Mouse (Mus musculus) lung, adult 2 months (tissue): ENCODE results near the gene Plppr2. TPM values are rescaled to one million over a fixed set of nuclear protein-coding genes. Genes with fewer than 3 reads are reported as not detected.
A peak's percentile ranks its signal among the peaks of the same experiment; 100 is the strongest.

Experiments
- DNase-seq: peaks from one replicate; pipeline ENCODE4 v3.0.0; 2022
- H3K4me1 ChIP-seq: fragments of 200-500 bp; 2 replicates; pipeline ENCODE4 v1.6.1; 2011; ENCODE audit warnings: low read length; ENCODE audit not compliant: control insufficient read depth, insufficient read depth
- H3K4me3 ChIP-seq: fragments of 200-500 bp; replicated peaks from 2 replicates; pipeline ENCODE3; 2011; ENCODE audit warnings: low read depth, mild to moderate bottlenecking, control low read depth, low read length; ENCODE audit errors: extremely low read depth
- CTCF ChIP-seq: fragments of 200-500 bp; IDR thresholded peaks from 2 replicates; pipeline ENCODE4 v1.5.1; 2011; ENCODE audit warnings: mild to moderate bottlenecking, low read length, control low read depth; ENCODE audit not compliant: insufficient read depth
- POLR2A ChIP-seq: fragments of 200-500 bp; IDR thresholded peaks from 2 replicates; pipeline ENCODE4 v1.6.1; 2011; ENCODE audit warnings: low read depth, mild to moderate bottlenecking, control low read depth, low read length, borderline replicate concordance; ENCODE audit errors: extremely low read depth
- WGBS: fragments of 180-500 bp; shearing (Covaris S2); methylation state at CpG from one replicate; pipeline ENCODE4 v1.1.7; 2018; 5-methylcytosine and 5-hydroxymethylcytosine counted together
- polyA plus RNA-seq: library from polyadenylated mRNA; depleted of rRNA; stranded (reverse); fragments of >200 nt; gene quantifications from 2 replicates; pipeline ENCODE4 v1.2.3, GENCODE M21; 2012

Plppr2 gene
- polyA plus RNA-seq, 1 experiment: 15.6 TPM

GRCm38 (mm10) chr9:21927208-21927753 lies 9.6 kb upstream of the Plppr2 start, which contains the start of the genes Ccdc159 and Tmem205:
Gene Ccdc159, plus strand, starts transcription at chr9:21927471.
Gene Tmem205, minus strand, starts transcription at chr9:21927556.
- under 1% methylated on average over 28 of the region's 28 CpGs for WGBS
- TF ChIP-seq CTCF: no peak
- TF ChIP-seq POLR2A: peak; percentile 96
- DNase-seq: peak; percentile 87
- Histone ChIP-seq H3K4me3 (peak within 1 kb of the TSS; percentile 67), H3K4me1 (peaks cover 10% of the 10 kb centered on the region)

- no peak for DNase-seq
- TF ChIP-seq POLR2A: no peak
- Histone ChIP-seq H3K4me3 (no peak overlapping the region), H3K4me1 (peaks cover 7% of the 10 kb centered on the region)
- WGBS: 76% methylated on average over 3 of the region's 3 CpGs
Measured at GRCm38 (mm10) chr9:21929208-21929607, 7.6 kb upstream of the Plppr2 start.

- Histone ChIP-seq H3K4me1 (no peaks in the 10 kb centered on the region), H3K4me3 (no peak overlapping the region)
- 53% methylated on average over 2 of the region's 2 CpGs for WGBS
- no peak for DNase-seq
- no peak for TF ChIP-seq CTCF
- no peak for TF ChIP-seq POLR2A
Measured at GRCm38 (mm10) chr9:21932006-21932405, 4.8 kb upstream of the Plppr2 start.

GRCm38 (mm10) chr9:21932445-21933137 lies 4.2 kb upstream of the Plppr2 start:
- TF ChIP-seq CTCF: no peak
- TF ChIP-seq POLR2A: no peak
- 58% methylated on average over 12 of the region's 12 CpGs for WGBS
- no peak overlapping the region for H3K4me3 ChIP-seq

GRCm38 (mm10) chr9:21934021-21934420 lies 2.8 kb upstream of the Plppr2 start:
- H3K4me3 ChIP-seq: no peak overlapping the region
- TF ChIP-seq POLR2A (no peak), CTCF (no peak)
- whole genome bisulfite sequencing: 90% methylated on average over 12 of the region's 12 CpGs
- no peak for DNase-seq
- no peaks in the 10 kb centered on the region for H3K4me1 ChIP-seq

More at GRCm38 (mm10) chr9:21932445-21933137, 4.2 kb upstream of the Plppr2 start:
- H3K4me1 ChIP-seq: no peaks in the 10 kb centered on the region
- DNase-seq: no peak

- 84% methylated on average over 7 of the region's 7 CpGs for WGBS
- TF ChIP-seq CTCF (no peak), POLR2A (no peak)
Measured at GRCm38 (mm10) chr9:21935466-21936131, 1.2 kb upstream of the Plppr2 start.

GRCm38 (mm10) chr9:21937711-21938175 lies 910 bp downstream of the Plppr2 start:
- no peak for DNase-seq
- 78% methylated on average over 4 of the region's 4 CpGs for WGBS
- Histone ChIP-seq H3K4me1 (no peaks in the 10 kb centered on the region), H3K4me3 (no peak overlapping the region)
- TF ChIP-seq POLR2A: no peak
- no peak for TF ChIP-seq CTCF

More at GRCm38 (mm10) chr9:21935466-21936131, 1.2 kb upstream of the Plppr2 start:
- no peak for DNase-seq
- no peak overlapping the region for H3K4me3 ChIP-seq
- no peaks in the 10 kb centered on the region for H3K4me1 ChIP-seq

- TF ChIP-seq CTCF (no peak), POLR2A (no peak)
- no peak for DNase-seq
- WGBS: 83% methylated on average over 4 of the region's 4 CpGs
- no peaks in the 10 kb centered on the region for H3K4me1 ChIP-seq
- H3K4me3 ChIP-seq: no peak overlapping the region
Measured at GRCm38 (mm10) chr9:21938234-21938855, 1.5 kb downstream of the Plppr2 start.

- TF ChIP-seq POLR2A: no peak
- TF ChIP-seq CTCF: no peak
- Histone ChIP-seq H3K4me3 (no peak overlapping the region), H3K4me1 (no peaks in the 10 kb centered on the region)
- no peak for DNase-seq
- 75% methylated on average over 12 of the region's 12 CpGs for WGBS
Measured at GRCm38 (mm10) chr9:21943046-21943445, 6.2 kb downstream of the Plppr2 start.

GRCm38 (mm10) chr9:21943638-21944037 lies 6.8 kb downstream of the Plppr2 start:
- WGBS: 45% methylated on average over 12 of the region's 12 CpGs
- Histone ChIP-seq H3K4me3 (no peak overlapping the region), H3K4me1 (no peaks in the 10 kb centered on the region)
- no peak for DNase-seq
- TF ChIP-seq POLR2A (no peak), CTCF (no peak)
